Mouse (Mus musculus): Measurements from ENCODE around the gene Dock10.

- TF ChIP-seq CTCF (IDR thresholded peaks at IDR 0.05; ENCODE audit: control insufficient read depth, insufficient read depth, low read length) (no peak), POLR2A (IDR thresholded peaks at IDR 0.05; ENCODE audit: borderline replicate concordance, control insufficient read depth, low read depth, low read length) (no peak)
These were observed 96.6 kb downstream of the Dock10 start for GRCm38 (mm10) chr1:80661506-80662402.
